Mouse (Mus musculus) kidney, adult 2 months (tissue): ENCODE measurements at regions not wholly inside any gene's neighbourhood (a gene's known extent, or its start where the extent isn't known, plus 50 kb on each side); places are given as distances from the start of the nearest gene placed in this dataset.

Experiments used
- CTCF ChIP-seq: fragments of 200-500 bp; conservative IDR thresholded peaks from 2 replicates; pipeline ENCODE4 v1.5.1; 2011; ENCODE audit warnings: low read depth, mild to moderate bottlenecking, control low read depth, low read length, moderate library complexity, mixed read lengths; ENCODE audit not compliant: insufficient read depth, insufficient read length
- POLR2A ChIP-seq: fragments of 200-500 bp; IDR thresholded peaks from one replicate; pipeline ENCODE4 v1.6.1; 2011; ENCODE audit warnings: low read depth, low read length, control low read depth

DNA sequence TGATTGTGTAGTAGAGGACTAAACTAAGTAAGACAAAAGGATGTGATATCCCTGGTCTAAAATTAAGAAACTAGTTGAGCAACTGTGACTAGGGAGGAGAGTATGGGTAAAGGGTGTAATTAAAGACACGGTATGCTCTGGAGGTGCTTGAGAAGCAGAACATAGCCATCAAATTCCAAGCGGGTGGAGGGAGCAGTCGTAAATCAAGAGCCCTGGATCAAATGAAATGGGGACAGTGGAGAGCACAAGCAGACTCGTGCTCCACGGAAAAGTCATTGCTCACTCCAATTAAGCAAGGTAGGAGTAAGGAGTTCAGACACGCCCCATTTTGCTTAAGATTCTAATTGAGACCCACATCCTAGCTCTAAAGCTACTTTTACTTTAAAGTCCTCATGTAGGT, 132.2 kb downstream of the Gm10192 start:
- TF ChIP-seq CTCF: no peak
- TF ChIP-seq POLR2A: no peak
